Mouse (Mus musculus) heart, embryonic 14.5 days (tissue): ENCODE measurements around the gene Pknox1. TPM values are rescaled to one million over a fixed set of nuclear protein-coding genes. Genes with fewer than 3 reads are reported as not detected.

ENCODE experiments used
- ATAC-seq: fragments of 200-750 bp; cut with Nextera tagmentation; 2 replicates; pipeline ENCODE4 v1.8.0; 2017; ENCODE audit warnings: low read depth, moderate TSS enrichment; ENCODE audit not compliant: insufficient number of reproducible peaks, insufficient read depth, low FRiP score
- H3K27ac ChIP-seq, 2 experiments: fragments of 200-500 bp in 1 of 2; fragments of 300-500 bp in 1 of 2; sonication (generic) in 1 of 2; replicated peaks in 1 of 2; 2 replicates each; pipeline ENCODE4 v1.5.1; 2012 to 2014; ENCODE audit warnings: low read depth in 2 of 2, low read length in 2 of 2, control low read depth in 1 of 2, mild to moderate bottlenecking in 1 of 2, mixed read lengths in 1 of 2; ENCODE audit not compliant: control insufficient read depth in 1 of 2, insufficient read depth in 1 of 2
- H3K27me3 ChIP-seq: fragments of 300-500 bp; sonication (generic); 2 replicates; pipeline ENCODE4 v1.6.1; 2014; ENCODE audit warnings: mild to moderate bottlenecking, low read length, control low read depth; ENCODE audit not compliant: control insufficient read depth, insufficient read depth
- H3K36me3 ChIP-seq: fragments of 300-500 bp; sonication (generic); 2 replicates; pipeline ENCODE4 v1.6.1; 2014; ENCODE audit warnings: mild to moderate bottlenecking, control low read depth, low read length, mixed read lengths; ENCODE audit not compliant: control insufficient read depth, insufficient read depth
- H3K4me1 ChIP-seq, 2 experiments: fragments of 200-500 bp in 1 of 2; fragments of 300-500 bp in 1 of 2; sonication (generic) in 1 of 2; 2 replicates each; pipeline ENCODE4 v1.6.1; 2012 to 2014; ENCODE audit warnings: low read length in 2 of 2, control low read depth in 1 of 2, mixed read lengths in 1 of 2; ENCODE audit not compliant: control insufficient read depth in 2 of 2, insufficient read depth in 2 of 2
- H3K4me2 ChIP-seq: fragments of 300-500 bp; sonication (generic); 2 replicates; pipeline ENCODE4 v1.6.1; 2014; ENCODE audit warnings: mild to moderate bottlenecking, low read length
- H3K4me3 ChIP-seq, 2 experiments: fragments of 200-500 bp in 1 of 2; fragments of 300-500 bp in 1 of 2; sonication (generic) in 1 of 2; 2 replicates each; pipeline ENCODE4 v1.5.1; 2012 to 2014; ENCODE audit warnings: low read length in 2 of 2, mild to moderate bottlenecking in 2 of 2, control low read depth in 1 of 2, low read depth in 1 of 2, moderate library complexity in 1 of 2; ENCODE audit not compliant: control insufficient read depth in 1 of 2, insufficient read depth in 1 of 2
- H3K9ac ChIP-seq: fragments of 300-500 bp; sonication (generic); 2 replicates; pipeline ENCODE4 v1.6.1; 2014; ENCODE audit warnings: mild to moderate bottlenecking, low read length
- H3K9me3 ChIP-seq: fragments of 300-500 bp; sonication (generic); 2 replicates; pipeline ENCODE4 v1.6.1; 2016; ENCODE audit warnings: low read length, control low read depth; ENCODE audit not compliant: control insufficient read depth
- WGBS: fragments of 180-500 bp; shearing (Covaris S2); extraction: QIAGEN DNeasy Blood & Tissue Kit; methylation state at CpG from one replicate; pipeline ENCODE4 v1.1.7; 2014; 5-methylcytosine and 5-hydroxymethylcytosine counted together
- microRNA-seq: library from miRNA; unstranded; fragments of <30 nt; microRNA quantifications from one replicate; pipeline ENCODE4, GENCODE M21; 2016
- polyA plus RNA-seq: library from polyadenylated mRNA; unstranded; fragments of >200 nt; fragmentation: Nextera tagmentation; extraction: Ambion mirVana; gene quantifications from 2 replicates; pipeline ENCODE4 v1.2.1, GENCODE M21; 2014

Pknox1 gene
- polyA plus RNA-seq, 1 experiment from 2014 or later: 19.1 TPM

DNA sequence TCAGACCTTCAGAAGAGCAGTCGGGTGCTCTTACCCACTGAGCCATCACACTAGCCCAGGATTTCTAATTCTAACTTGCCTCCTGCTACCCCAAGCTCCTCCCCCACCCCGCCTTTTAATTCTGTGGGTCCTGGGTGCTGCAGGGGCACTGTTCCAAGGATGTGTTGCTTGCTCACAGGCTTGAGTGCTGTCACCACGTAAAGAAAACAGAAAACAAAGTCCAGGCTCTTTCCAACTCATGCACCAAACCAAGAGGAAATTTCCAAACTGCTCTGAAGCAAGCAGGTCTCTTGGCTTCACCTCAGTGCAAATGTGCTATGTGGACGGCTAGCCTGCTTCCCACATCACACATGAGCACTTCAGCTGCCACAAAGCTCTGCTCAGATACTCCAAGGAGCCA is 90.8 kb downstream of the Pknox1 start:
- Histone ChIP-seq H3K9ac (peak overlapping the region; percentile 9; the same call in 1 of the 2 replicates), H3K9me3 (no peaks in the 10 kb centered on the region), H3K27me3 (no peaks in the 10 kb centered on the region), H3K27ac (peak overlapping the region; percentile 6 to 38; a peak in 3 of 4 replicates), H3K4me3 (no peak overlapping the region), H3K4me1 (peaks cover 8 to 24% of the 10 kb centered on the region in 2 experiments), H3K4me2 (no peak overlapping the region), H3K36me3 (peaks cover 59% of the 10 kb centered on the region)
- WGBS: 58% methylated on average over 4 of the region's 4 CpGs
- ATAC-seq: no peak

DNA sequence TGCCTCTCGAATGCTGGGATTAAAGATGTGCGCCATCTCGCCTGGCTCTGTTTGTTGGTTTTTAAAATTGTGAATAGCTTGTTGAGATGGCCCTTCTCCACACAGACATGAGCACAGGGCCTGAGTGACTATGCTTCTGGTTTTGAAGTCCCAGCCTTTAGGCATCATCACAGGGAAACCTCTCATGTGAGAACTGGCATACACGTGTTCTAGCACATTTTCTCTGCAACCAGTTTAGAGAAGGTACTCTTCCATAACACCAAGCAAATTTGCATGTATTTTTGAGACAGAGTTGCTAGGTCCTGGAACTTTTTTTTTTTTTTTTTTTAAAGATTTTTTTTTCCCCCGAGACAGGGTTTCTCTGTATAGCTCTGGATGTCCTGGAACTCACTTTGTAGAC is 92.1 kb downstream of the Pknox1 start:
- Histone ChIP-seq H3K4me2 (no peak overlapping the region), H3K27me3 (no peaks in the 10 kb centered on the region), H3K27ac (no peak overlapping the region), H3K36me3 (peaks cover 45% of the 10 kb centered on the region), H3K4me3 (no peak overlapping the region), H3K9me3 (no peaks in the 10 kb centered on the region), H3K4me1 (peaks cover 8 to 21% of the 10 kb centered on the region in 2 experiments), H3K9ac (no peak overlapping the region)
- no peak for ATAC-seq
- WGBS: 89% methylated on average over 5 of the region's 5 CpGs

Small RNA genes lying within 50 kb of the gene (microRNA-seq; reads per million reads assigned to microRNA genes)
- not detected for gene Gm24970

Other genes starting within 250 kb of the Pknox1 start
- 6.6 and 9.1 TPM in 2 replicates for gene Pde9a, start 178.5 kb upstream of the Pknox1 start, polyA plus RNA-seq
- 16.7 and 17.9 TPM in 2 replicates for gene Wdr4, start 44.8 kb upstream of the Pknox1 start, polyA plus RNA-seq
- gene Ndufv3, start 44.6 kb upstream of the Pknox1 start, polyA plus RNA-seq: 748 and 805 TPM in 2 replicates
- gene Cbs, start 72.5 kb downstream of the Pknox1 start, polyA plus RNA-seq: 0.96 and 1.0 TPM in 2 replicates
- gene U2af1, start 94.2 kb downstream of the Pknox1 start, polyA plus RNA-seq: 96.5 and 112 TPM in 2 replicates
- gene Cryaa, start 113.1 kb downstream of the Pknox1 start, polyA plus RNA-seq: not detected in 2 replicates